Mouse (Mus musculus): ENCODE measurements around the gene Dpagt1.

GRCm38 (mm10) chr9:44378153-44378730, 52.4 kb downstream of the Dpagt1 start:
- TF ChIP-seq CTCF (IDR thresholded peaks at IDR 0.05; ENCODE audit: extremely low read depth, insufficient read depth, insufficient read length, insufficient replicate concordance) = no peak
- no peak for TF ChIP-seq POLR2A (IDR thresholded peaks at IDR 0.05; ENCODE audit: low read depth, low read length)
